Mouse (Mus musculus) stomach, postnatal 0 days (tissue): ENCODE measurements around the gene Fbf1.

Experiments used
- CTCF ChIP-seq: IDR thresholded peaks from 2 replicates; pipeline ENCODE4 v1.5.1; 2016; ENCODE audit warnings: antibody characterized with exemption, low read depth, mild to moderate bottlenecking, moderate library complexity
- EP300 ChIP-seq: optimal IDR thresholded peaks from 2 replicates; pipeline ENCODE3; 2016; ENCODE audit warnings: antibody characterized with exemption

- TF ChIP-seq EP300 (no peak), CTCF (no peak)
Measured at GRCm38 (mm10) chr11:116187226-116187930, 19.4 kb upstream of the Fbf1 start.
